In genomic region chr6:55065903-55066302, GRCm38 (mm10) we compare ENCODE assay signal across 17 mouse cellular contexts.
"Had no signal": no experiment of that assay in that cellular context is flagged by ENCODE, and none has a peak within 500 bp of the region (broad histone marks: within the 10 kb centered on the region; RNA-seq: fewer than 3 reads in every experiment).

No protein-coding gene starts in this region.

- H3K4me2 ChIP-seq: liver, embryonic 15.5 days; lung, embryonic 15.5 days; midbrain, embryonic 12.5 days; neural tube, embryonic 12.5 days; stomach, embryonic 15.5 days had no signal

- ATAC-seq: liver, postnatal 0 days; lung, postnatal 0 days had no signal

- DNase-seq: liver, postnatal 0 days; lung, adult 2 months; lung, postnatal 14 days; lung, postnatal 36 days; midbrain, embryonic 14.5 days; thymus, adult 2 months; thymus, postnatal 25 days; thymus, postnatal 4 days had no signal

- H3K9ac ChIP-seq: liver, embryonic 15.5 days; liver, postnatal 0 days; lung, embryonic 15.5 days; midbrain, embryonic 12.5 days; neural tube, embryonic 12.5 days; stomach, embryonic 15.5 days had no signal

- H3K4me3 ChIP-seq: liver, embryonic 15.5 days; lung, embryonic 15.5 days; megakaryocyte, embryonic 14.5 days; midbrain, embryonic 12.5 days; neural tube, embryonic 12.5 days; stomach, embryonic 15.5 days had no signal

- H3K9me3 ChIP-seq: liver, embryonic 15.5 days; lung, embryonic 15.5 days; megakaryocyte, embryonic 14.5 days; midbrain, embryonic 12.5 days; neural tube, embryonic 12.5 days; stomach, embryonic 15.5 days had no signal

- H3K4me1 ChIP-seq: lung, embryonic 15.5 days; midbrain, embryonic 12.5 days; neural tube, embryonic 12.5 days; stomach, embryonic 15.5 days had no signal

- H3K27ac ChIP-seq: liver, embryonic 15.5 days; lung, embryonic 15.5 days; macrophage; midbrain, embryonic 12.5 days; neural tube, embryonic 12.5 days; stomach, embryonic 15.5 days; stomach, postnatal 0 days had no signal

- H3K27me3 ChIP-seq: liver, embryonic 15.5 days; lung, embryonic 15.5 days; megakaryocyte, embryonic 14.5 days; midbrain, embryonic 12.5 days; neural tube, embryonic 12.5 days; stomach, embryonic 15.5 days had no signal
